Mouse (Mus musculus) megakaryocyte, embryonic 14.5 days (primary cell): ENCODE results near the gene Nt5c3b. TPM values are rescaled to one million over a fixed set of nuclear protein-coding genes. Genes with fewer than 3 reads are reported as not detected.

Source experiments
- H3K27me3 ChIP-seq: replicated peaks from 2 replicates; pipeline ENCODE3; 2012; ENCODE audit warnings: inconsistent platforms
- H3K36me3 ChIP-seq: replicated peaks from 2 replicates; pipeline ENCODE3; 2012; ENCODE audit warnings: low read length, inconsistent platforms, mixed read lengths
- H3K4me1 ChIP-seq: 2 replicates; pipeline ENCODE4 v1.6.1; 2012; ENCODE audit warnings: inconsistent platforms
- H3K4me3 ChIP-seq: replicated peaks from 2 replicates; pipeline ENCODE3; 2012; ENCODE audit warnings: moderate library complexity, mild to moderate bottlenecking, inconsistent platforms
- H3K9me3 ChIP-seq: 2 replicates; pipeline ENCODE4 v1.6.1; 2012; ENCODE audit warnings: inconsistent platforms
- FLI1 ChIP-seq: IDR thresholded peaks from 2 replicates; pipeline ENCODE4 v1.6.1; 2012; ENCODE audit warnings: low read length, inconsistent platforms, mixed read lengths
- GATA1 ChIP-seq: IDR thresholded peaks from 3 replicates; pipeline ENCODE4 v1.6.1; 2012; ENCODE audit warnings: mixed read lengths, low read length, inconsistent platforms, borderline replicate concordance
- polyA plus RNA-seq: library from polyadenylated mRNA; stranded (reverse); fragments of >175 nt; gene quantifications from 2 replicates; pipeline ENCODE4 v1.2.3, GENCODE M21; 2012; ENCODE audit warnings: low replicate concordance; ENCODE audit not compliant: insufficient read depth

Nt5c3b gene
- polyA plus RNA-seq = 48.3 and 86.4 TPM in 2 replicates

DNA sequence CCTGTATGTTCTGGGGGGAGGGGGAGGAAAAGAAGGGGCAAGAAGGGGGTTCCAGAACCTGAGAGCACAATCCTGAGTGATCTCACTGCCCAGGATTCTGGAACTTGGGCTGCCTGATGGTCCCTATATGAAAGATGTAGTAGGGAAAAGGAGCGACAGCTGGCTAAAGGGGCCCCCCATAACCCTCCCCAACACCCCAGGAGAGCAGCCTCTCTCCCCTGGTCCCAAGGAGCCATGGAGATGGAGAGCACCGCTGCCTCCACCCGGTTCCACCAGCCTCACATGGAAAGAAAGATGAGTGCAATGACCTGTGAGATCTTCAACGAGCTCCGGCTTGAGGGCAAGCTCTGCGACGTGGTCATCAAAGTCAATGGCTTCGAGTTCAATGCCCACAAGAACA lies at the start of gene Nt5c3b, which contains the start of gene Klhl10:
Gene Nt5c3b (minus strand): TSS at position 12 of the 400 bp plus-strand sequence.
Gene Klhl10 (plus strand): TSS at position 121 of the 400 bp plus-strand sequence.
- peaks cover 29% of the 10 kb centered on the region for H3K4me1 ChIP-seq
- H3K36me3 ChIP-seq = peaks cover 9% of the 10 kb centered on the region
- H3K4me3 ChIP-seq = peak within 1 kb of the TSS; percentile 96
- H3K9me3 ChIP-seq = no peaks in the 10 kb centered on the region
- peaks cover 2% of the 10 kb centered on the region for H3K27me3 ChIP-seq
- TF ChIP-seq GATA1 = no peak
- TF ChIP-seq FLI1 = no peak

GRCm38 (mm10) chr11:100490951-100491350 lies 49.3 kb upstream of the Nt5c3b start:
- Histone ChIP-seq H3K4me1 (no peaks in the 10 kb centered on the region), H3K36me3 (peaks cover 96% of the 10 kb centered on the region), H3K27me3 (no peaks in the 10 kb centered on the region), H3K4me3 (no peak overlapping the region), H3K9me3 (no peaks in the 10 kb centered on the region)
- TF ChIP-seq GATA1 = no peak
- TF ChIP-seq FLI1 = no peak

- Histone ChIP-seq H3K4me3 (no peak overlapping the region), H3K27me3 (no peaks in the 10 kb centered on the region), H3K9me3 (no peaks in the 10 kb centered on the region), H3K4me1 (no peaks in the 10 kb centered on the region), H3K36me3 (peaks cover 99% of the 10 kb centered on the region)
- no peak for TF ChIP-seq FLI1
- no peak for TF ChIP-seq GATA1
Measured at GRCm38 (mm10) chr11:100485801-100486538, 44.4 kb upstream of the Nt5c3b start.

- H3K36me3 ChIP-seq = peaks cover 99% of the 10 kb centered on the region
Measured at GRCm38 (mm10) chr11:100484461-100484860, 42.9 kb upstream of the Nt5c3b start.

DNA sequence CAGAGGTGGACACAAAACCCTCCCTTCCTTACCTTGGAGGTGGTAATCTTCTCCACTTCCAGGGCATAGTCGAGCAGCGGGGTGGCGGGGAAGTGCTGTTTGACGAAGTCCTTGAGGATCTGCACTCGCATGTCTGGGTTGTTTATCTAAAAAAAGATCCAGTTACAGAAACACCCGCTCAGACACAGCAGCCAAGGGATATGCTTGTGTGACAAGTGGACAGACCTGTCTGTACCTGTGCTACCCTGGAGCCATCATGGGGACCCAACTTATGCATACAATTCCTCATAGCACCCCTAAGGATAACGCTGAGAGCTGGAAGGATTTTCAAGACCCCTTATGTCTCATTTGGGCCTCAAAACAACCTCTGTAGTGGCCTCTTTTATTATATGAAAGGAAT lies 37.5 kb upstream of the Nt5c3b start:
- peaks cover 90% of the 10 kb centered on the region for H3K36me3 ChIP-seq
- H3K4me1 ChIP-seq = no peaks in the 10 kb centered on the region
- TF ChIP-seq GATA1 = no peak
- TF ChIP-seq FLI1 = no peak
- no peak overlapping the region for H3K4me3 ChIP-seq
- H3K27me3 ChIP-seq = no peaks in the 10 kb centered on the region
- no peaks in the 10 kb centered on the region for H3K9me3 ChIP-seq

More at GRCm38 (mm10) chr11:100484461-100484860, 42.9 kb upstream of the Nt5c3b start:
- Histone ChIP-seq H3K4me1 (no peaks in the 10 kb centered on the region), H3K9me3 (no peaks in the 10 kb centered on the region), H3K4me3 (no peak overlapping the region), H3K27me3 (no peaks in the 10 kb centered on the region)
- TF ChIP-seq FLI1 (no peak), GATA1 (no peak)

DNA sequence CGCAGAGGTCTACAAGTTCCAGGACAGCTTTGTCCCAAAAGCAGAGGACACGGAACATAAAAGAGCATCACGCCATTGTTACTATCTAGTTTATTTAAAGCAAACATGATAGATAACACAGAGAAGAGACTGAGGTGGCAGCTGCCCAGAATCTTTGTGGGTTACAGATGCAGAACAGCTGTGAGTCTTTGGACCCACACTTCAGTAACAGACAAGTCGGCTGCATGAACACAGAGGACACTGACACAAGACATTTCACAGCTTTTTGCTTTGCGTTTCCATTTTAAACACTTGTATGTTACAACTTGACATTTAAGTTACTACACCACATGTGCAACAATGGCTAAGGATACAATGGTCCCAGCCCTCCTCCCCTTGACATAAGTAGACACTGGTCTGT lies 34.7 kb upstream of the Nt5c3b start:
- Histone ChIP-seq H3K27me3 (no peaks in the 10 kb centered on the region), H3K36me3 (peaks cover 61% of the 10 kb centered on the region), H3K4me1 (peaks cover 12% of the 10 kb centered on the region), H3K4me3 (no peak overlapping the region), H3K9me3 (no peaks in the 10 kb centered on the region)
- TF ChIP-seq GATA1 (no peak), FLI1 (no peak)

DNA sequence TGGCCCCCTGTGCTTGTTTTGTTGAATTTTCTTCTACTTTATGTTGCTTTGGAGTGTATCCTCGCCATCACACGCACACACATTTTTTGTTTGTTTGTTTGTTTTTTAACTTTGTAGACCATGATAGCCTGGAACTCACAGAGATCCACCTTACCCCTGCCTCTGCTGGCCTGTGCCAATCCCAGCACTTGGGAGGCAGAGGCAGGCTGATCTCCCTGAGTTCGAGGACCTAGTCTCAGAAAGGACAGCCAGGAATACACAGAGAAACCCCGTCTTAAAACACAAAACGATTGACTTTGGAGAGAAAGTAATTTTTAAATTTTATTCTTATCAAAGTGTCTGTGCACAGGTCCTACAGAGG lies 31.3 kb upstream of the Nt5c3b start:
- TF ChIP-seq GATA1 (no peak), FLI1 (no peak)
- no peaks in the 10 kb centered on the region for H3K9me3 ChIP-seq
- H3K4me3 ChIP-seq = peak overlapping the region; percentile 97
- peaks cover 41% of the 10 kb centered on the region for H3K36me3 ChIP-seq
- H3K4me1 ChIP-seq = peaks cover 36% of the 10 kb centered on the region
- H3K27me3 ChIP-seq = no peaks in the 10 kb centered on the region

GRCm38 (mm10) chr11:100472197-100472934 lies 30.8 kb upstream of the Nt5c3b start, which contains the start of gene Klhl11:
Klhl11 (minus strand) TSS chr11:100472741.
- peaks cover 36% of the 10 kb centered on the region for H3K4me1 ChIP-seq
- peaks cover 38% of the 10 kb centered on the region for H3K36me3 ChIP-seq
- TF ChIP-seq GATA1 (no peak), FLI1 (no peak)
- H3K9me3 ChIP-seq = no peaks in the 10 kb centered on the region
- peak within 1 kb of the TSS; percentile 97 for H3K4me3 ChIP-seq
- H3K27me3 ChIP-seq = no peaks in the 10 kb centered on the region

- Histone ChIP-seq H3K4me1 (peaks cover 42% of the 10 kb centered on the region), H3K36me3 (peaks cover 35% of the 10 kb centered on the region), H3K9me3 (no peaks in the 10 kb centered on the region), H3K27me3 (no peaks in the 10 kb centered on the region), H3K4me3 (peak overlapping the region; percentile 97)
- TF ChIP-seq FLI1 (no peak), GATA1 (no peak)
Measured at GRCm38 (mm10) chr11:100471352-100472196, 30.0 kb upstream of the Nt5c3b start.
